Mouse (Mus musculus) liver, adult 2 months (tissue): ENCODE measurements at regions not wholly inside any gene's neighbourhood (a gene's known extent, or its start where the extent isn't known, plus 50 kb on each side); places are given as distances from the start of the nearest gene placed in this dataset.

Experiments used
- DNase-seq: peaks from one replicate; pipeline ENCODE4 v3.0.0-alpha.2; 2011; ENCODE audit warnings: low read depth, low spot score; ENCODE audit errors: extremely low read depth
- H3K27ac ChIP-seq: fragments of 200-500 bp; replicated peaks from 2 replicates; pipeline ENCODE4 v1.5.1; 2012; ENCODE audit warnings: low read depth, mild to moderate bottlenecking, control low read depth, inconsistent platforms, low read length; ENCODE audit not compliant: insufficient read depth
- H3K27me3 ChIP-seq: fragments of 200-500 bp; 2 replicates; pipeline ENCODE4 v1.6.1; 2012; ENCODE audit warnings: mild to moderate bottlenecking, moderate library complexity, low read length, inconsistent platforms; ENCODE audit not compliant: control insufficient read depth, insufficient read depth
- H3K36me3 ChIP-seq: fragments of 200-500 bp; 2 replicates; pipeline ENCODE4 v1.6.1; 2012; ENCODE audit warnings: low read length, inconsistent platforms; ENCODE audit not compliant: control insufficient read depth, insufficient read depth
- H3K4me1 ChIP-seq: fragments of 200-500 bp; 2 replicates; pipeline ENCODE4 v1.6.1; 2011; ENCODE audit warnings: low read length; ENCODE audit not compliant: control insufficient read depth, insufficient read depth
- H3K4me3 ChIP-seq: fragments of 200-500 bp; 2 replicates; pipeline ENCODE4 v1.5.1; 2011; ENCODE audit warnings: low read depth, mild to moderate bottlenecking, control low read depth, low read length, moderate library complexity; ENCODE audit not compliant: insufficient read depth
- H3K79me2 ChIP-seq: fragments of 200-500 bp; 2 replicates; pipeline ENCODE4 v1.6.1; 2012; ENCODE audit warnings: inconsistent platforms, mild to moderate bottlenecking, low read length, moderate library complexity; ENCODE audit not compliant: control insufficient read depth, insufficient read depth
- H3K9ac ChIP-seq: fragments of 200-500 bp; 2 replicates; pipeline ENCODE4 v1.6.1; 2012; ENCODE audit warnings: low read depth, mild to moderate bottlenecking, control low read depth, inconsistent platforms, low read length
- CTCF ChIP-seq: fragments of 200-500 bp; IDR thresholded peaks from 2 replicates; pipeline ENCODE4 v1.5.1; 2011; ENCODE audit warnings: low read depth, low read length, control low read depth
- POLR2A ChIP-seq: fragments of 200-500 bp; IDR thresholded peaks from 2 replicates; pipeline ENCODE4 v1.6.1; 2011; ENCODE audit warnings: low read length, control low read depth; ENCODE audit not compliant: insufficient read depth; ENCODE audit errors: extremely low read depth
- WGBS: fragments of 180-500 bp; shearing (Covaris S2); methylation state at CpG from one replicate; pipeline ENCODE4 v1.1.7; 2018; 5-methylcytosine and 5-hydroxymethylcytosine counted together

DNA sequence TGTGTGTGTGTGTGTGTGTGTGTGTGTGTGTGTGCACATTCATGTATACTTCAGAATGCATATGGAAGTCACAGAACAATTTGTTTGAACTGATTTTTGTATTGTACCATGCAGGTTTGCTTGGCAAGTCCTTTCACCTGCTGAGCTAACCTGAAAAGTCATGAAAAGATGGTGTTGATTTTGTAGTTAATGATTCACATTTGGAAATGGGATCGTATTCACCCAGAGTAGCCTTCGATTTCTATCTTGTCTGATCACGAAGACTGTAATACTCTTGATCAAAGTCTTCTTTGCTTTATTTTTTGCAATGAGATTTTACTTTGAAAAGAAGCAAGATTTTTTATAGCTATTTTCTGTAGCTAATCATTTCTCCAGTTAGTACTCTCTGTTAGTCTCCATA is 750.0 kb upstream of the Ghitm start:
- TF ChIP-seq CTCF (no peak), POLR2A (no peak)
- H3K9ac ChIP-seq, result no peak overlapping the region
- WGBS, result 23% methylated on average over 3 of the region's 3 CpGs
- no peak overlapping the region for H3K4me3 ChIP-seq
- no peaks in the 10 kb centered on the region for H3K79me2 ChIP-seq
- H3K27ac ChIP-seq, result no peak overlapping the region
- DNase-seq, result peak; percentile 98
- H3K4me1 ChIP-seq, result peaks cover 3% of the 10 kb centered on the region; the same call in 1 of the 2 replicates
- no peaks in the 10 kb centered on the region for H3K27me3 ChIP-seq
- no peaks in the 10 kb centered on the region for H3K36me3 ChIP-seq
